Mouse (Mus musculus): ENCODE data around the gene Ubqln4. TPM values are rescaled to one million over a fixed set of nuclear protein-coding genes. Genes with fewer than 3 reads are reported as not detected.
A peak's percentile ranks its signal among the peaks of the same experiment; 100 is the strongest.

Gene Ubqln4
- polyA plus RNA-seq, 1 experiment from 2014 or later, result 62.6 TPM

- under 1% methylated on average over 48 of the region's 48 CpGs for WGBS
- DNase-seq (ENCODE audit: low spot score) (peak; percentile 99), ATAC-seq (ENCODE audit: low FRiP score) (peak; percentile 91)
- Histone ChIP-seq H3K27ac (ENCODE audit: low read depth, low read length) (peak within 1 kb of the TSS; percentile 89), H3K4me1 (replicated peaks; ENCODE audit: control insufficient read depth, insufficient read depth, low read length) (peaks cover 2% of the 10 kb centered on the region; the same call in 1 of the 2 replicates), H3K4me2 (replicated peaks; ENCODE audit: low read depth, low read length) (peak within 1 kb of the TSS; percentile 69), H3K27me3 (ENCODE audit: control insufficient read depth, insufficient read depth, low read length) (no peaks in the 10 kb centered on the region), H3K4me3 (ENCODE audit: low read depth, low read length) (peak within 1 kb of the TSS; percentile 64), H3K9ac (ENCODE audit: low read depth, low read length) (peak within 1 kb of the TSS; percentile 72), H3K9me3 (ENCODE audit: control insufficient read depth, low read length) (no peaks in the 10 kb centered on the region), H3K36me3 (ENCODE audit: control insufficient read depth, insufficient read depth, low read length) (peaks cover 6% of the 10 kb centered on the region; the same call in 1 of the 2 replicates)
Measured at GRCm38 (mm10) chr3:88552676-88553524, 658 bp upstream of the Ubqln4 start, which contains the start of gene Lamtor2. TSS of gene Lamtor2 (minus strand) at chr3:88553074.

- peak overlapping the region; percentile 64 for H3K4me3 ChIP-seq (ENCODE audit: low read depth, low read length)
- H3K27me3 ChIP-seq (ENCODE audit: control insufficient read depth, insufficient read depth, low read length), result no peaks in the 10 kb centered on the region
- peak overlapping the region; percentile 89 for H3K27ac ChIP-seq (ENCODE audit: low read depth, low read length)
- H3K4me2 ChIP-seq (replicated peaks; ENCODE audit: low read depth, low read length), result peak overlapping the region; percentile 56
- under 1% methylated on average over 34 of the region's 41 CpGs for WGBS
- DNase-seq (ENCODE audit: low spot score) (peak; percentile 75), ATAC-seq (ENCODE audit: low FRiP score) (peak; percentile 66)
- H3K9me3 ChIP-seq (ENCODE audit: control insufficient read depth, low read length), result no peaks in the 10 kb centered on the region
- H3K4me1 ChIP-seq (replicated peaks; ENCODE audit: control insufficient read depth, insufficient read depth, low read length), result peaks cover 2% of the 10 kb centered on the region; the same call in 1 of the 2 replicates
- peak overlapping the region; percentile 72 for H3K9ac ChIP-seq (ENCODE audit: low read depth, low read length)
- peaks cover 9% of the 10 kb centered on the region; the same call in 1 of the 2 replicates for H3K36me3 ChIP-seq (ENCODE audit: control insufficient read depth, insufficient read depth, low read length)
Measured at GRCm38 (mm10) chr3:88553880-88554586, 475 bp downstream of the Ubqln4 start.

- Histone ChIP-seq H3K4me2 (replicated peaks; ENCODE audit: low read depth, low read length) (0 out of 2 replicates have a peak overlapping the region, but pooled peaks have one; percentile 56), H3K9ac (ENCODE audit: low read depth, low read length) (no peak overlapping the region)
Measured at GRCm38 (mm10) chr3:88555069-88555605, 1.6 kb downstream of the Ubqln4 start.

GRCm38 (mm10) chr3:88555731-88556130 lies 2.2 kb downstream of the Ubqln4 start:
- Histone ChIP-seq H3K27me3 (ENCODE audit: control insufficient read depth, insufficient read depth, low read length) (no peaks in the 10 kb centered on the region), H3K27ac (ENCODE audit: low read depth, low read length) (no peak overlapping the region), H3K4me2 (replicated peaks; ENCODE audit: low read depth, low read length) (no peak overlapping the region), H3K4me1 (replicated peaks; ENCODE audit: control insufficient read depth, insufficient read depth, low read length) (peaks cover 2% of the 10 kb centered on the region; the same call in 1 of the 2 replicates), H3K9ac (ENCODE audit: low read depth, low read length) (no peak overlapping the region), H3K36me3 (ENCODE audit: control insufficient read depth, insufficient read depth, low read length) (peaks cover 12% of the 10 kb centered on the region; the same call in 1 of the 2 replicates), H3K9me3 (ENCODE audit: control insufficient read depth, low read length) (no peaks in the 10 kb centered on the region), H3K4me3 (ENCODE audit: low read depth, low read length) (no peak overlapping the region)
- DNase-seq (ENCODE audit: low spot score) (no peak), ATAC-seq (ENCODE audit: low FRiP score) (no peak)
- 96% methylated on average over 6 of the region's 6 CpGs for WGBS

More at GRCm38 (mm10) chr3:88555069-88555605, 1.6 kb downstream of the Ubqln4 start:
- Histone ChIP-seq H3K36me3 (ENCODE audit: control insufficient read depth, insufficient read depth, low read length) (peaks cover 12% of the 10 kb centered on the region; the same call in 1 of the 2 replicates), H3K27ac (ENCODE audit: low read depth, low read length) (no peak overlapping the region), H3K4me1 (replicated peaks; ENCODE audit: control insufficient read depth, insufficient read depth, low read length) (peaks cover 2% of the 10 kb centered on the region; the same call in 1 of the 2 replicates), H3K4me3 (ENCODE audit: low read depth, low read length) (peak overlapping the region; percentile 64; the same call in 1 of the 2 replicates), H3K9me3 (ENCODE audit: control insufficient read depth, low read length) (no peaks in the 10 kb centered on the region), H3K27me3 (ENCODE audit: control insufficient read depth, insufficient read depth, low read length) (no peaks in the 10 kb centered on the region)
- no peak for DNase-seq (ENCODE audit: low spot score)
- WGBS, result 79% methylated on average over 5 of the region's 5 CpGs
- ATAC-seq (ENCODE audit: low FRiP score), result no peak

- Histone ChIP-seq H3K9me3 (ENCODE audit: control insufficient read depth, low read length) (no peaks in the 10 kb centered on the region), H3K36me3 (ENCODE audit: control insufficient read depth, insufficient read depth, low read length) (peaks cover 12% of the 10 kb centered on the region; the same call in 1 of the 2 replicates), H3K9ac (ENCODE audit: low read depth, low read length) (no peak overlapping the region), H3K4me1 (replicated peaks; ENCODE audit: control insufficient read depth, insufficient read depth, low read length) (peaks cover 2% of the 10 kb centered on the region; the same call in 1 of the 2 replicates), H3K4me3 (ENCODE audit: low read depth, low read length) (no peak overlapping the region), H3K4me2 (replicated peaks; ENCODE audit: low read depth, low read length) (no peak overlapping the region), H3K27me3 (ENCODE audit: control insufficient read depth, insufficient read depth, low read length) (no peaks in the 10 kb centered on the region), H3K27ac (ENCODE audit: low read depth, low read length) (no peak overlapping the region)
- no peak for ATAC-seq (ENCODE audit: low FRiP score)
- DNase-seq (ENCODE audit: low spot score), result no peak
- 94% methylated on average over 8 of the region's 8 CpGs for WGBS
Measured at GRCm38 (mm10) chr3:88556616-88557015, 3.1 kb downstream of the Ubqln4 start.

- 95% methylated on average over 9 of the region's 9 CpGs for WGBS
- Histone ChIP-seq H3K27me3 (ENCODE audit: control insufficient read depth, insufficient read depth, low read length) (no peaks in the 10 kb centered on the region), H3K27ac (ENCODE audit: low read depth, low read length) (no peak overlapping the region), H3K9ac (ENCODE audit: low read depth, low read length) (no peak overlapping the region), H3K4me3 (ENCODE audit: low read depth, low read length) (no peak overlapping the region), H3K4me1 (replicated peaks; ENCODE audit: control insufficient read depth, insufficient read depth, low read length) (peaks cover 2% of the 10 kb centered on the region; the same call in 1 of the 2 replicates), H3K9me3 (ENCODE audit: control insufficient read depth, low read length) (no peaks in the 10 kb centered on the region), H3K36me3 (ENCODE audit: control insufficient read depth, insufficient read depth, low read length) (peaks cover 18% of the 10 kb centered on the region; the same call in 1 of the 2 replicates), H3K4me2 (replicated peaks; ENCODE audit: low read depth, low read length) (no peak overlapping the region)
- ATAC-seq (ENCODE audit: low FRiP score) (no peak), DNase-seq (ENCODE audit: low spot score) (no peak)
Measured at GRCm38 (mm10) chr3:88559596-88559995, 6.0 kb downstream of the Ubqln4 start.

- no peak overlapping the region for H3K4me2 ChIP-seq (replicated peaks; ENCODE audit: low read depth, low read length)
- 67% methylated on average over 4 of the region's 4 CpGs for WGBS
- no peak for DNase-seq (ENCODE audit: low spot score)
- ATAC-seq (ENCODE audit: low FRiP score), result peak; percentile 71
- no peaks in the 10 kb centered on the region for H3K4me1 ChIP-seq (replicated peaks; ENCODE audit: control insufficient read depth, insufficient read depth, low read length)
- peaks cover 20% of the 10 kb centered on the region for H3K36me3 ChIP-seq (ENCODE audit: control insufficient read depth, insufficient read depth, low read length)
- H3K27me3 ChIP-seq (ENCODE audit: control insufficient read depth, insufficient read depth, low read length), result no peaks in the 10 kb centered on the region
- no peak overlapping the region for H3K9ac ChIP-seq (ENCODE audit: low read depth, low read length)
- H3K4me3 ChIP-seq (ENCODE audit: low read depth, low read length), result no peak overlapping the region
- no peaks in the 10 kb centered on the region for H3K9me3 ChIP-seq (ENCODE audit: control insufficient read depth, low read length)
- H3K27ac ChIP-seq (ENCODE audit: low read depth, low read length), result no peak overlapping the region
Measured at GRCm38 (mm10) chr3:88561989-88562388, 8.4 kb downstream of the Ubqln4 start.

- Histone ChIP-seq H3K9me3 (ENCODE audit: control insufficient read depth, low read length) (no peaks in the 10 kb centered on the region), H3K36me3 (ENCODE audit: control insufficient read depth, insufficient read depth, low read length) (peaks cover 28% of the 10 kb centered on the region), H3K4me2 (replicated peaks; ENCODE audit: low read depth, low read length) (no peak overlapping the region), H3K27ac (ENCODE audit: low read depth, low read length) (no peak overlapping the region), H3K9ac (ENCODE audit: low read depth, low read length) (no peak overlapping the region), H3K4me1 (replicated peaks; ENCODE audit: control insufficient read depth, insufficient read depth, low read length) (no peaks in the 10 kb centered on the region), H3K4me3 (ENCODE audit: low read depth, low read length) (no peak overlapping the region), H3K27me3 (ENCODE audit: control insufficient read depth, insufficient read depth, low read length) (no peaks in the 10 kb centered on the region)
- peak; percentile 27 for DNase-seq (ENCODE audit: low spot score)
- peak; percentile 34; the same call in 1 of the 2 replicates for ATAC-seq (ENCODE audit: low FRiP score)
- 75% methylated on average over 4 of the region's 4 CpGs for WGBS
Measured at GRCm38 (mm10) chr3:88563442-88563841, 9.9 kb downstream of the Ubqln4 start.

All from hindbrain, embryonic 11.5 days (tissue).